Mouse (Mus musculus): ENCODE data around the gene Lman1l.

DNA sequence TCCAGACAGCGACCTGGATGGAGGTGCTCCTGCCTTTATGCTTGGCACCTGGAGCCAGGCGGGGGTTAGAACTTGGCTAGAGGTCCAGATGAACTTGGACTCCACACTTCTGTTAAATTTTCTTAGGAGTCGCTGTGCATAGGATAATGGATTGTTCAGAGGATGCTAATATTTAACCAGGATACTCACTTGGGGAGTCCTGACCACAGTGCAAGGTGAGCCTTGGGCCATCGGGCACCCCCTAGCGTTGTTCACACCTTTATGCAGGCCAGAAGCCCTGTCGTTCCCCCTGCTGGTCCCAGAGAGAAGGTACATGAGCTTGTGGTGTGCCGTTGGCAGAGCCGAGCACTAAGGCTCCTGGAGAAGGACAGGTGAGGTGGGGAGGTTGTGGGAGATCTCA, 53.7 kb downstream of the Lman1l start:
- TF ChIP-seq CTCF (IDR thresholded peaks at IDR 0.05; ENCODE audit: low read depth) (peak; percentile 68), EP300 (optimal IDR thresholded peaks at IDR 0.05) (no peak)
